Mouse (Mus musculus) heart, embryonic 12.5 days (tissue): ENCODE measurements around the gene AC124502.3. TPM values are rescaled to one million over a fixed set of nuclear protein-coding genes. Genes with fewer than 3 reads are reported as not detected.
A peak's percentile ranks its signal among the peaks of the same experiment; 100 is the strongest.
"Not testable (repeated sequence)": the region's sequence is repeated elsewhere in the genome, so short reads cannot be mapped to it uniquely, and the experiment has no call there.

Experiments used
- ATAC-seq: fragments of 200-750 bp; cut with Nextera tagmentation; 2 replicates; pipeline ENCODE4 v1.8.0; 2017; ENCODE audit warnings: moderate TSS enrichment, moderate library complexity; ENCODE audit not compliant: insufficient number of reproducible peaks, low FRiP score
- H3K27ac ChIP-seq: fragments of 300-500 bp; sonication (generic); 2 replicates; pipeline ENCODE4 v1.5.1; 2016; ENCODE audit warnings: mild to moderate bottlenecking, moderate library complexity; ENCODE audit not compliant: poor library complexity, severe bottlenecking
- H3K27me3 ChIP-seq: fragments of 300-500 bp; sonication (generic); replicated peaks from 2 replicates; pipeline ENCODE4 v1.6.1; 2016; ENCODE audit warnings: mild to moderate bottlenecking, moderate library complexity
- H3K36me3 ChIP-seq: fragments of 300-500 bp; sonication (generic); 2 replicates; pipeline ENCODE4 v1.6.1; 2016; ENCODE audit warnings: mild to moderate bottlenecking, moderate library complexity
- H3K4me1 ChIP-seq: fragments of 300-500 bp; sonication (generic); replicated peaks from 2 replicates; pipeline ENCODE4 v1.6.1; 2016; ENCODE audit warnings: mild to moderate bottlenecking
- H3K4me2 ChIP-seq: fragments of 300-500 bp; sonication (generic); 2 replicates; pipeline ENCODE4 v1.6.1; 2016; ENCODE audit warnings: mild to moderate bottlenecking, moderate library complexity
- H3K4me3 ChIP-seq: fragments of 300-500 bp; sonication (generic); 2 replicates; pipeline ENCODE4 v1.5.1; 2016; ENCODE audit warnings: mild to moderate bottlenecking
- H3K9ac ChIP-seq: fragments of 300-500 bp; sonication (generic); 2 replicates; pipeline ENCODE4 v1.6.1; 2016; ENCODE audit warnings: mild to moderate bottlenecking, moderate library complexity
- H3K9me3 ChIP-seq: fragments of 300-500 bp; sonication (generic); replicated peaks from 2 replicates; pipeline ENCODE4 v1.6.1; 2016; ENCODE audit warnings: mild to moderate bottlenecking, moderate library complexity
- WGBS: fragments of 180-500 bp; shearing (Covaris S2); methylation state at CpG from one replicate; pipeline ENCODE4 v1.1.7; 2016; 5-methylcytosine and 5-hydroxymethylcytosine counted together
- polyA plus RNA-seq: library from polyadenylated mRNA; unstranded; fragments of >200 nt; fragmentation: Nextera tagmentation; extraction: Ambion mirVana; gene quantifications from 2 replicates; pipeline ENCODE4 v1.2.1, GENCODE M21; 2016

The AC124502.3 gene
- polyA plus RNA-seq, 1 experiment from 2014 or later = 1.6 TPM

DNA sequence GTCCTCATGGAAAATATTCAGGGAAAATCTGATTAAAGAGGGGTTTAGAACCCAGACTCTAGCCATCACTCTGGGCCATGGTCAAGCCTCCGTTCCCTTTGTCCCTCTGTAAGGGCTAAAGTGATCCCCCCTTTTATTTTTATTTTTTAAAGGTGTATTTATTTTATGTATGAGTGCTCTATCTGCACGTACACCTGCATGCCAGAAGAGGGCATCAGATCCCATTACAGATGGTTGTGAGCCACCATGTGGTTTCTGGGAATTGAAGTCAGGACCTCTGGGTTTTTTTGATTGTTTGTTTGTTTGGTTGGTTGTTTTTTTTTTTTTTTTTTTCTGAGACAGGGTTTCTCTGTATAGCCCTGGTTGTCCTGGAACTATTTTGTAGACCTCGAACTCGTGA is 47.8 kb downstream of the AC124502.3 start:
- not testable (repeated sequence) for H3K4me3 ChIP-seq, ATAC-seq, H3K4me2 ChIP-seq, H3K9ac ChIP-seq, H3K27ac ChIP-seq, H3K9me3 ChIP-seq
- WGBS = 45% methylated on average over 4 of the region's 4 CpGs
- peaks cover 19% of the 10 kb centered on the region for H3K36me3 ChIP-seq
- peaks cover 50% of the 10 kb centered on the region for H3K27me3 ChIP-seq
- peaks cover 25% of the 10 kb centered on the region for H3K4me1 ChIP-seq

DNA sequence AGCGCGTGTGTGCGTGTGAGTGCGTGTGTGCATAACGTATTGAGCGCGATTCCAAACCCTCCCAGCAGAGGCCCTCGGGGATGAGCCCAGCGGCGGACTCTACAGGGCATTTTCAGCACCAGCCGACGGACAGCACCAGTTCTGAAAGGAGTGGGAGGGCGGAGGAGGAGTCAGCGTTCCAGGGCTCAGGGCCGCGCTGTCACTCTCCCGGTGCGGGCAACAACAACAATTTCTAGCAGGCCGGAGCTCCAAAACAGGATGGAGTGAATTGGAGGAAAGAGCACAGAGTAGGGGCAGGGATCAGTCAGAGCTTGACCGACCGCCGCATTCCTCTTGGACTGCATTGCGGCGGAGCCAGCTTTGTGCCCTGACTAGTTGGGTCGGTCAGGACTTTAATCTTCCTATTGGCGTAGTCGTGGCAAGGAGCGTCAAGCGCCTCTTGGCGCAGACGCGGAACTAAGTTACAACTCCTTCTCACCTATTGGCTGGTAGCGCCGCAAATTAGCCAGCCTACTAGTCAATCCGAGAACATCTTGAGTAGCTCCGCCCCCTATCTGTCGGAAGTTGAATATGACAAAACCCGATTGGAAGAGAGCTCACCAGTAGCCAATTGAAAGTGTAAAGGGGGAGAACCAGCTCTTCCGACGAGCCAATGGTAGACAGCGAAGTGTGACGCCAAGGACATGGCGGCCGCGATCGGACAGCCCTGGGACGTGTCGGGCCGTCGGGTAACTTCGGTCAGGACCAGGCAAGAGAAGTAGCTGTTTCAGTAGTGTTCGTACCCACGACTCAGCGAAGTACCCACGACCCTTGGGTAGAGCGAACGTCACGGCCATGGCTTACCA is 49.4 kb downstream of the AC124502.3 start, which contains the start of gene Yif1a:
Gene Yif1a (plus strand): TSS at position 655 of the 845 bp plus-strand sequence.
- Histone ChIP-seq H3K4me3 (peak within 1 kb of the TSS; percentile 73), H3K4me1 (peaks cover 25% of the 10 kb centered on the region), H3K27me3 (peaks cover 34% of the 10 kb centered on the region), H3K4me2 (peak within 1 kb of the TSS; percentile 86), H3K9ac (peak within 1 kb of the TSS; percentile 79), H3K36me3 (peaks cover 32% of the 10 kb centered on the region), H3K9me3 (no peaks in the 10 kb centered on the region), H3K27ac (peak within 1 kb of the TSS; percentile 69)
- under 1% methylated on average over 58 of the region's 58 CpGs for WGBS
- ATAC-seq = peak; percentile 88

DNA sequence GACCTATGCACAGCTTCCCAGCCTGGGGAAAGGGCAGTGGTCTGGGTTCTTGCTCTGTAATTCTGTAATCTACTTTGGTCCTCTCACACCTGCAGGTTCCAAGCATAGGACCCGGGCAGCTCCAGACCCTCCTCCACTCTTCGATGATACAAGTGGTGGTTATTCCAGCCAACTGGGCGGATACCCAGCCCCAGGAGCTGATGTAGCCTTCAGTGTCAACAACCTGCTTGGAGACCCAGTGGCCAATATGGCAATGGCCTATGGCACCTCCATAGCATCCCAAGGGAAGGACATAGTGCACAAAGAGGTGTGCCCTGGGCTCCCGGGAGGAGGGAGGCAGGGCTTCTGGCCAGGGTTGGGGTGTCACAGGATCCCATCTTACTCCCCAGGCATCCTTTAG is 50.6 kb downstream of the AC124502.3 start:
- H3K27me3 ChIP-seq = peaks cover 22% of the 10 kb centered on the region
- H3K4me2 ChIP-seq = peak overlapping the region; percentile 86
- no peaks in the 10 kb centered on the region for H3K9me3 ChIP-seq
- WGBS = 88% methylated on average over 4 of the region's 4 CpGs
- no peak overlapping the region for H3K27ac ChIP-seq
- H3K4me3 ChIP-seq = peak overlapping the region; percentile 73
- no peak for ATAC-seq
- H3K9ac ChIP-seq = peak overlapping the region; percentile 79; the same call in 1 of the 2 replicates
- H3K4me1 ChIP-seq = peaks cover 30% of the 10 kb centered on the region
- H3K36me3 ChIP-seq = peaks cover 34% of the 10 kb centered on the region

DNA sequence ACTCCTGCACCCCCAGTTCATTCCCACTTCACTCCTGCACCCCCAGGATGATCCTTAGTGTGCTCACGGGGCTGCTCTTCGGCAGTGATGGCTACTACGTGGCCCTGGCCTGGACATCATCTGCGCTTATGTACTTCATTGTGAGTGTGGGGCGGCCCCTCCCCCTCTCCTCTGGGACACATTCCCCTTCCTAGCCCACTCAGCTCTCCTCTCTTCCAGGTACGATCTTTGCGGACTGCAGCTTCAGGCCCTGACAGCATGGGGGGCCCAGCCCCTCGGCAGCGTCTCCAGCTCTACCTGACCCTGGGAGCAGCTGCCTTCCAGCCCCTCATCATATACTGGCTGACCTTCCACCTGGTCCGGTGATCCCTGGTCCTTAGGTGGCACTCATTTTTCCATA is 53.4 kb downstream of the AC124502.3 start:
- ATAC-seq = no peak
- Histone ChIP-seq H3K27me3 (0 out of 2 replicates have a peak, but pooled peaks cover 2% of the 10 kb centered on the region), H3K4me3 (no peak overlapping the region), H3K9me3 (no peaks in the 10 kb centered on the region), H3K4me1 (peaks cover 47% of the 10 kb centered on the region), H3K27ac (no peak overlapping the region), H3K4me2 (no peak overlapping the region), H3K36me3 (peaks cover 34% of the 10 kb centered on the region), H3K9ac (no peak overlapping the region)
- 90% methylated on average over 10 of the region's 10 CpGs for WGBS

DNA sequence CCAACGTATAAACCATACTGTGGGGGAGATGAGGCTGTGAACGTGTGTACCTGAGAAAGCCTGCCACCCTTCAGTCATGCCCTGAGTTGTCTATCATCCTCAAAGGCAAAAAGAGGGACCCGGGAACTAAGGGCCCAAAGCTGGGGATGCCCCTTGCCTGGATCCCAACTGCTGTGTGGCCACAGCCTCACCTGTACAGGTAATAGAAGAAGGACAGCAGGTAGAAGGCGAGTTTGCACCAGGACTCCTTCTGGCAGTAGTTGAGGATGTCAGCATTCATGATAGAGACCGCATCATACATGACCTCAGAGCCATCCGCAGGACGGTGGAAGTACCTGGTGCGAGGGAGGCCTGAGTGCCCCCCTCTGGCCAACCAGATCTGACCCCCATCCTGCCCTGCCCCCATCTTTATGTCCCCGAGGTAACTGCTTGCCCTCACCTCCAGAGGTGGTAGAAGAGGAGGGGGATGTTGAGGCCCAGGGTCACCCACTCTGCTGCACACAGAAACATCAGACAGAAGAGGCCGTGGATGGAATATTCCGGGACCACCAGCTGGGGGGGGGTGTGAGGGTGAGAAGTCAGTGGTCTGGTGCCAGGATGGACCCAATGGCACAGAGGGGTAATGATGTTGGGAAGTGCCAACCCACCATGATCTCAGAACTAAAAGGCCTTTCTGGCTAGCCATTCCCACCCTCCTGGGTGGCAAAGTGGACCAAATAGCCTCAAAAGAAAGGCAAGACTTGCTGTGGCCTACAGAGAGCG is 55.0 kb downstream of the AC124502.3 start:
- 66% methylated on average over 12 of the region's 12 CpGs for WGBS
- H3K27ac ChIP-seq = no peak overlapping the region
- 0 out of 2 replicates have a peak, but pooled peaks cover 2% of the 10 kb centered on the region for H3K27me3 ChIP-seq
- peaks cover 54% of the 10 kb centered on the region for H3K4me1 ChIP-seq
- H3K9ac ChIP-seq = no peak overlapping the region
- ATAC-seq = peak; percentile 1; the same call in 1 of the 2 replicates
- no peaks in the 10 kb centered on the region for H3K9me3 ChIP-seq
- peak overlapping the region; percentile 8; the same call in 1 of the 2 replicates for H3K4me2 ChIP-seq
- H3K36me3 ChIP-seq = peaks cover 34% of the 10 kb centered on the region
- H3K4me3 ChIP-seq = no peak overlapping the region

DNA sequence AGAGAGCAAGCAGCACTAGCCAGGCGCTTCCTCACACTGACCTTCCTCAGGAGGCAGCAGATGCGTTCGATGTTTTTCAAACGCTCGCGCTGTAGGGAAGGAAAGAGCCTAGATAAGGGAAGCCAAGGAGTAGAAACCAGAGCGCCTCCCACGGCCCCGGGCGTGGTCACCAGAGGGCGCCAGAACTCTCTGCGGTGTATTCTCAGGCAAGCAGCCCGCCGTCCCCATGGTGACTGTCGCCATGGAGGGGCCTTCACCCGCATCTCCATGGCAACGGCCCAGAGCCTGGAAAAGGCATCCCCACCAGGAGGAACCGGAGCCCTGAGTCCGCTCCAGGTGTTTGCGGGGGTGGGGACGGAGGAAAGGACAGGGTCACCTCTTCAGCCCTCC is 55.5 kb downstream of the AC124502.3 start:
- H3K27ac ChIP-seq = no peak overlapping the region
- ATAC-seq = peak; percentile 56
- peaks cover 56% of the 10 kb centered on the region for H3K4me1 ChIP-seq
- H3K9ac ChIP-seq = no peak overlapping the region
- 0 out of 2 replicates have a peak, but pooled peaks cover 2% of the 10 kb centered on the region for H3K27me3 ChIP-seq
- WGBS = under 1% methylated on average over 21 of the region's 21 CpGs
- H3K36me3 ChIP-seq = peaks cover 35% of the 10 kb centered on the region
- H3K4me3 ChIP-seq = no peak overlapping the region
- H3K4me2 ChIP-seq = peak overlapping the region; percentile 8; the same call in 1 of the 2 replicates
- H3K9me3 ChIP-seq = no peaks in the 10 kb centered on the region

DNA sequence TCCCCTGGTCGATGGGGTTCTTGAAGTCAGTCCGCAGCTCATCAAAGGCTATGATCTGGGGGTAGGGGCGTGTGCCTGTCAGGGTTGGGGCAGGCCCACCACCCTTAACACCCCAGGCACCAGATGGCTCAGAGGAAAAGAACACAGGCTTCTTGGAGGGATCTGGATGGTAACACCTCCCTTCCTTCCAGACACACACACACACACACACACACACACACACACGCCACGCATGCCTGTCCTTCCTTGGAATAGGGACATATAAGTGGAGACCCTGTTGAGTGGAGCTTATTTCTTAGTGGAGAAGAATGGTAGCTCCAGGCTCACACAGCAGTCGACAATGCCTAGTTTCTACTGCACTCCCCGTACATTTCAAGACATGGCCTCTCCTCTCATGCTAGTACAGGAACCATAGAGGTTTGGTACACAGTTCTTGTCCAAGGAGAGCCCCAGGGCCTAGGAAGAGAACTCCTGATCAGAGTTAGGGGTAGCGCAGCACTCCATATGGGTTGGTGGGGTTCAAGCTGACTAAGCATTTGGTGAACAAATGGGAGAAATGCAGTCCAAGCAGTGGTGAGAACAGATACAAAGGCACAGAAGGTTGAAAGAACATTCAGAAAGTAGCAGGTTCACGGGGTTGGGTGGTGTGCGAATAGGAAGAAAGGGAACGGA is 56.2 kb downstream of the AC124502.3 start:
- Histone ChIP-seq H3K27me3 (0 out of 2 replicates have a peak, but pooled peaks cover 2% of the 10 kb centered on the region), H3K36me3 (peaks cover 37% of the 10 kb centered on the region), H3K27ac (no peak overlapping the region), H3K4me1 (peaks cover 55% of the 10 kb centered on the region), H3K9ac (no peak overlapping the region), H3K4me2 (0 out of 2 replicates have a peak overlapping the region, but pooled peaks have one; percentile 0), H3K4me3 (no peak overlapping the region), H3K9me3 (no peaks in the 10 kb centered on the region)
- WGBS = 49% methylated on average over 11 of the region's 11 CpGs
- no peak for ATAC-seq

DNA sequence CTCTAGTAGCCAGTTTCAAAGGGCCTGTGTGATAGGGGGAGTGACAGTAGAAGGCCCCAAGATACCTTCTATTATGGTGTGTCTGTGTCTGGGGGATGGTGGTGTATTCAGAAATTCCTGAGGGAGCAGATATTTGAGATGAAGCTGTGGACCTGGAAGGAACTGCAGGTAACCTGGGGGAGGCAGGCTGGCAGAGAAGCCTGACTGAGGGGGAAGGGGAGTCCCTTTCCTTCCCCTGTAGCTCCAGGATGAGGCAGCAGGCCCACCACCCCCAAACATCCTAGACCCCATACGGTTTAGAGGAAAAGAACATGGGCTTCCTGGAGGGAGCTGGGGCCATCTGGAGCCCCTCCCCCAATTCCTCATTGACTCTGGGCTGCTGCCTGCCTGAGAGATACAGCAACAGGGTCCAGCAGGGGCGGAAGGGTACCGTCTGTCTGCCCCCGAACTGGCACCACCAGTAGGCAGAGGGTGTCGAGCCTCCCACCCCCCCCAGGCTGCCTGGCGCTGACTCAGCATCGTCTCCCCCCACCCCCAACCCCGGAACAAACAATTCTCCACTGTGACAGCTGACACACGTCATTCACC is 57.3 kb downstream of the AC124502.3 start:
- Histone ChIP-seq H3K4me1 (peaks cover 66% of the 10 kb centered on the region), H3K4me3 (no peak overlapping the region), H3K27ac (no peak overlapping the region), H3K27me3 (0 out of 2 replicates have a peak, but pooled peaks cover 2% of the 10 kb centered on the region), H3K36me3 (peaks cover 39% of the 10 kb centered on the region), H3K4me2 (peak overlapping the region; percentile 6; the same call in 1 of the 2 replicates), H3K9me3 (no peaks in the 10 kb centered on the region), H3K9ac (no peak overlapping the region)
- WGBS = 4% methylated on average over 9 of the region's 9 CpGs
- ATAC-seq = no peak

DNA sequence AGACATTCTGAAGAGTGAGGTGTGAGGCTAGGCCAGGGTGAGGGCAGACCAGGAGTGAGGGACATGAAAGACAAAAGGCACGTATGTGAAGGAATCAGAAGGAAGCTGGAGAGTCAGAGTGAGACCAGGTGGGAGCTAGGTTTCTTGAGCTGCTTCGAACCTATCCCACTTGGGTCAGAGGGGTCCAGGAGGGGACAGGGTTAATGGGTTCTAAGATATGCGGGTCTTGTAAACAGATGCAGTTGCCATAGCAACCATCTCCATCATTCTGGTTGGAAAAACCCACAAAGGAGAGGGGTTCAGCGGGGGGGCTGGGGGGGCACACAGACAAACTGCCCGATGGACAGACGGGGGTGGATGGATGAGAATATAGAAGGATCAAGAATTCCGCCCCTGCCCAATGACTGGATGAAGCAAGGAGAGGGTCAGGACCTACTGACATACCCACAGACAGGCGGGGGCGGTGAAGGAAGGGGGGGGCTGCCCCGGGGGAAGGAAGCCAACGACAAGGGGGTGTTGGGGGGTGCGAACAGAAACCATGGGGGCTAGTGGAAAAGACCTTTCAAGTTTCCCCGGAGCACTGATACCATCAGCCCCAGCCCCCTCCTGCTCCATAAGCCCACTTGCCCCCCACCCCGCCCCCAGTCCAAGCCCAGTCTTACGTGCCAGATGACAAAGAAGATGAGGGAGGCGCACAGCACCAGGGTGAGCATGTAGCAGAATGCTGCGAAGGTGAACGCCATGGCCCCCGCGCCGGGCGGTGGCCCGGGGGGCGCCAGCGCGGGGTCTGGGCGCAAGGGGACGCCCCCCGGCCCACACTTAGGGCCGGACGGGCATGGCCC is 59.1 kb downstream of the AC124502.3 start:
- Histone ChIP-seq H3K27ac (no peak overlapping the region), H3K9ac (peak overlapping the region; percentile 68), H3K36me3 (peaks cover 41% of the 10 kb centered on the region), H3K4me2 (peak overlapping the region; percentile 90), H3K4me1 (peaks cover 66% of the 10 kb centered on the region), H3K9me3 (no peaks in the 10 kb centered on the region), H3K4me3 (peak overlapping the region; percentile 52), H3K27me3 (0 out of 2 replicates have a peak, but pooled peaks cover 2% of the 10 kb centered on the region)
- no peak for ATAC-seq
- WGBS = 6% methylated on average over 28 of the region's 31 CpGs
